Mouse (Mus musculus): ENCODE data around the gene Trip10. TPM values are rescaled to one million over a fixed set of nuclear protein-coding genes. Genes with fewer than 3 reads are reported as not detected.

The Trip10 gene
- total and polyA plus RNA-seq, 3 experiments, result 21.5 to 40.0 (median 22.9) TPM

DNA sequence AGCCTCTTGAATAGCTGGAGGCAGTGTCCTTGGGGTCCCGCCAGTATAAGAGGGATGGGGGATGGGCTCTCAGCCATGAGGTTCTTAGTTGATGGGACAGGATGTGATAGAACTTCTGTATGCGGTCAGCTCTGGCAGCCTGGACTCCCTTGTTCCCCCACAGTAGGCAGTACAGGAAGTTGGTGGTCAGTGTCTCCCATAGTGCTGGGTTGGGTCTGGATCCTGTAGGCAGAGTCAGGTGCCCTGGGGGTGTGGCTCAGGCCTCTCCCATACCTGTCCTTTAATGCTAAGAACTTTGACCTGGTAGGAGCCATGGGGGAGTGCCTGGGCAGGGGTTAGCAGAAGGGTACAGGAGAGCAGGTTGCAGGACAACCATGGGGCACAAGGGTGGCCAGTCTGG, 14.9 kb downstream of the Trip10 start:
- Histone ChIP-seq H3K4me2 (ENCODE audit: insufficient read depth, low read depth, poor library complexity, severe bottlenecking) (no peak overlapping the region), H3K27me3 (replicated peaks) (no peaks in the 10 kb centered on the region), H3K9me3 (replicated peaks; ENCODE audit: low read length) (no peaks in the 10 kb centered on the region), H3K79me2 (replicated peaks; ENCODE audit: control insufficient read depth, extremely low read depth, insufficient read depth, poor library complexity, severe bottlenecking) (no peaks in the 10 kb centered on the region), H3K4me1 (ENCODE audit: control insufficient read depth in 1 of 2, insufficient read depth in 2 of 2) (peaks cover 0 to 10% of the 10 kb centered on the region in 2 experiments; a peak in 2 of 4 replicates), H3K9ac (ENCODE audit: insufficient read depth, low read depth) (no peak overlapping the region), H3K36me3 (replicated peaks in 1 of 2; ENCODE audit: control insufficient read depth in 1 of 2, insufficient read depth in 1 of 2, low read length in 1 of 2) (peaks cover 19 to 63% of the 10 kb centered on the region in 2 experiments), H3K27ac (ENCODE audit: insufficient read depth, low read depth) (no peak overlapping the region), H3K4me3 (replicated peaks in 1 of 3; ENCODE audit: low read depth in 2 of 3, low read length in 2 of 3, poor library complexity in 1 of 3) (no peak overlapping the region)
- in situ Hi-C loops (cut with MboI; ENCODE audit: low pct_ligation_motif_present, low pct_unique_long_range_greater_than_20kb, low sequenced_read_pairs) (no loop called here), dilution Hi-C loops (cut with MboI; ENCODE audit: extremely low pct_ligation_motif_present, extremely low pct_unique_long_range_greater_than_20kb, low sequenced_read_pairs) (no loop called here)
- TF ChIP-seq TCF12 (IDR thresholded peaks at IDR 0.05; ENCODE audit: low read depth, low read length) (no peak), ZKSCAN1 (IDR thresholded peaks at IDR 0.05; ENCODE audit: borderline replicate concordance, low read depth, low read length) (no peak), POLR2AphosphoS2 (IDR thresholded peaks at IDR 0.05; ENCODE audit: low read depth, low read length) (no peak), MEF2A (IDR thresholded peaks at IDR 0.05; ENCODE audit: borderline replicate concordance, low read depth, low read length) (no peak), RCOR1 (conservative IDR thresholded peaks at IDR 0.05; ENCODE audit: low read depth, low read length) (no peak), SMC3 (IDR thresholded peaks at IDR 0.05; ENCODE audit: low read depth, low read length) (no peak), NRF1 (IDR thresholded peaks at IDR 0.05; ENCODE audit: low read depth, low read length) (no peak)
- no peak for DNase-seq (ENCODE audit: extremely low read depth)

DNA sequence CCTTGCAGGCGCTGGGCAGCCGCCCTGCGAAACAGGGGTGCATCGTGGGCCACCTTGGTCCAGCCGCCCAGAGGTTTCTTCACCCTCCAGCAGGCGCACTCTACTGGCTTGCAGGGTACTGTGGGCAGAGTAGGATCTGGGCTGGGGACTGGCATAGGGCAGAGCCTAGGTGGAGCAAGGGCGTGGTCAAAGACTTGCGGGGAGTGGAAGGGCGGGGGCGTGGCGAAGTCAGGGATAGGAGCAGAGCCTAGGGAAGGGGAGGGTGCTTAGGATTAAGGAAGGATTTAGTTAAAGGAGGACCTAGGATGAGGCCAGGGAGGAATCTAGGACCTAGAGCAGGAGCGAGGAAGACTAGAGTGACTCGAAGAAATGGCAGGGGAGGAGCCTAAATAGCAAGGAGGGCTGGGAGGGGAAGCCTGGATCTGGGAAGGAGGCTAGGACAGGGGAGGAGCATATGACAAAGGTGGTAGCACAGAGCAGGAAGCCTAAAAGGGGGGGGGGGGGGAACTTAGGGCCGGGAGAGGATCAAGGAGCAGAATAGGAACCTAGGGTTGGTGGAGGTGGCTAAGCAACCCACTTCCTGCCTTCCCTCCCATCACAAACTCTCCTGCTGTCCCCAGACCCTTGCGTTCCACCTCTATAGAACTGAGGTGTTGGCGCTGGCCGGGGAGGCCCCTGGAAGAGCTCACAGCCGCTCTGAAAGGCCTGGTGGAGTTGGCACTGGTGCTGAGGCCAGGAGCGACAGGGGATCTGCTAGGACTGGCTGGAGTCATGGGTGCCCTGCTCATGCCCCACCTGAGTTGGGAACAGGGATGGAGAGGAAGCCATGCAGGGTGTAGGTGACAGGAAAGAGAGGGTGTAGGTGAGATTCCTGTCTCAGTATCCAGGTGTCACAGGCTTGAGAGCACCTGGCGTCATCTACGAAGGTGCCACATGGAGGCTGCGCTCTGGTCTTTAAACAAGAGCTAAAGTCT, 16.0 kb downstream of the Trip10 start:
- no peaks in the 10 kb centered on the region for H3K79me2 ChIP-seq (replicated peaks; ENCODE audit: control insufficient read depth, extremely low read depth, insufficient read depth, poor library complexity, severe bottlenecking)
- H3K36me3 ChIP-seq (replicated peaks in 1 of 2; ENCODE audit: control insufficient read depth in 1 of 2, insufficient read depth in 1 of 2, low read length in 1 of 2), result peaks cover 17 to 52% of the 10 kb centered on the region in 2 experiments
- no peak for DNase-seq (ENCODE audit: extremely low read depth)
- no peaks in the 10 kb centered on the region for H3K27me3 ChIP-seq (replicated peaks)
- no peaks in the 10 kb centered on the region for H3K9me3 ChIP-seq (replicated peaks; ENCODE audit: low read length)
- in situ Hi-C loops (cut with MboI; ENCODE audit: low pct_ligation_motif_present, low pct_unique_long_range_greater_than_20kb, low sequenced_read_pairs), result no loop called here
- H3K4me1 ChIP-seq (ENCODE audit: control insufficient read depth in 1 of 2, insufficient read depth in 2 of 2), result peaks cover 0 to 10% of the 10 kb centered on the region in 2 experiments; a peak in 2 of 4 replicates
- TF ChIP-seq POLR2A (IDR thresholded peaks at IDR 0.05; ENCODE audit: low read depth, low read length) (no peak), BHLHE40 (IDR thresholded peaks at IDR 0.05; ENCODE audit: low read depth, low read length) (no peak), ZMIZ1 (IDR thresholded peaks at IDR 0.05; ENCODE audit: low read depth, low read length) (no peak), MXI1 (IDR thresholded peaks at IDR 0.05; ENCODE audit: low read depth, low read length) (no peak), JUND (conservative IDR thresholded peaks at IDR 0.05; ENCODE audit: low read depth, low read length) (no peak), MYC (IDR thresholded peaks at IDR 0.05; ENCODE audit: low read depth, low read length) (no peak)
- dilution Hi-C loops (cut with MboI; ENCODE audit: extremely low pct_ligation_motif_present, extremely low pct_unique_long_range_greater_than_20kb, low sequenced_read_pairs), result no loop called here
- H3K27ac ChIP-seq (ENCODE audit: insufficient read depth, low read depth), result no peak overlapping the region
- H3K9ac ChIP-seq (ENCODE audit: insufficient read depth, low read depth), result no peak overlapping the region
- H3K4me2 ChIP-seq (ENCODE audit: insufficient read depth, low read depth, poor library complexity, severe bottlenecking), result no peak overlapping the region
- no peak overlapping the region for H3K4me3 ChIP-seq (replicated peaks in 1 of 3; ENCODE audit: low read depth in 2 of 3, low read length in 2 of 3, poor library complexity in 1 of 3)
